Mouse (Mus musculus): Measurements from ENCODE around the gene Chchd3.

The Chchd3 gene

GRCm38 (mm10) chr6:32803646-32804045, 256.4 kb downstream of the Chchd3 start:
- no peak for DNase-seq (ENCODE audit: low spot score in 2 of 2)

GRCm38 (mm10) chr6:32801776-32802175, 258.3 kb downstream of the Chchd3 start:
- no peak for DNase-seq (ENCODE audit: low spot score in 2 of 2)

GRCm38 (mm10) chr6:32797525-32797924, 262.5 kb downstream of the Chchd3 start:
- no peak for DNase-seq (ENCODE audit: low spot score in 2 of 2)

- DNase-seq (ENCODE audit: low spot score in 2 of 2) = no peak
These were observed 264.2 kb downstream of the Chchd3 start for GRCm38 (mm10) chr6:32795653-32796500.

- no peak for DNase-seq (ENCODE audit: low spot score in 2 of 2)
These were observed 266.5 kb downstream of the Chchd3 start for GRCm38 (mm10) chr6:32793575-32793974.

- no peak for DNase-seq (ENCODE audit: low spot score in 2 of 2)
These were observed 266.9 kb downstream of the Chchd3 start for GRCm38 (mm10) chr6:32793163-32793562.

GRCm38 (mm10) chr6:32790487-32790886, 269.6 kb downstream of the Chchd3 start:
- DNase-seq (ENCODE audit: low spot score in 2 of 2) = no peak

- DNase-seq (ENCODE audit: low spot score in 2 of 2) = no peak
These were observed 272.7 kb downstream of the Chchd3 start for GRCm38 (mm10) chr6:32787399-32787798.

GRCm38 (mm10) chr6:32786196-32786595, 273.9 kb downstream of the Chchd3 start:
- no peak for DNase-seq (ENCODE audit: low spot score in 2 of 2)

- DNase-seq (ENCODE audit: low spot score in 2 of 2) = no peak
These were observed 277.0 kb downstream of the Chchd3 start for GRCm38 (mm10) chr6:32783102-32783501.

GRCm38 (mm10) chr6:32780602-32781001, 279.5 kb downstream of the Chchd3 start:
- no peak for DNase-seq (ENCODE audit: low spot score in 2 of 2)

- no peak for DNase-seq (ENCODE audit: low spot score in 2 of 2)
These were observed 283.7 kb downstream of the Chchd3 start for GRCm38 (mm10) chr6:32776384-32776783.

- no peak for DNase-seq (ENCODE audit: low spot score in 2 of 2)
These were observed 305.5 kb downstream of the Chchd3 start for GRCm38 (mm10) chr6:32754524-32754923.

- DNase-seq (ENCODE audit: low spot score in 2 of 2) = no peak
These were observed 310.2 kb downstream of the Chchd3 start for GRCm38 (mm10) chr6:32749821-32750220.

- no peak for DNase-seq (ENCODE audit: low spot score in 2 of 2)
These were observed 311.3 kb downstream of the Chchd3 start for GRCm38 (mm10) chr6:32748777-32749176.

- no peak for DNase-seq (ENCODE audit: low spot score in 2 of 2)
These were observed 312.7 kb downstream of the Chchd3 start for GRCm38 (mm10) chr6:32747333-32747732.

Data from spleen, postnatal 10 days (tissue).